Mouse (Mus musculus) embryonic fibroblast, embryonic 13.5 days (primary cell): ENCODE results near the gene Ptger1. TPM values are rescaled to one million over a fixed set of nuclear protein-coding genes. Genes with fewer than 3 reads are reported as not detected.

Experiments
- H3K27ac ChIP-seq: 2 replicates; pipeline ENCODE4 v1.5.1; 2012; ENCODE audit warnings: low read length, control low read depth, inconsistent platforms; ENCODE audit not compliant: insufficient read depth
- H3K4me1 ChIP-seq: 2 replicates; pipeline ENCODE4 v1.6.1; 2011; ENCODE audit warnings: low read length; ENCODE audit not compliant: control insufficient read depth, insufficient read depth
- H3K4me3 ChIP-seq: 2 replicates; pipeline ENCODE4 v1.5.1; 2011; ENCODE audit warnings: mild to moderate bottlenecking, control low read depth, low read length; ENCODE audit not compliant: insufficient read depth
- CTCF ChIP-seq: IDR thresholded peaks from 2 replicates; pipeline ENCODE4 v1.5.1; 2011; ENCODE audit warnings: mild to moderate bottlenecking, control low read depth, low read length, moderate library complexity, borderline replicate concordance; ENCODE audit not compliant: insufficient read depth
- POLR2A ChIP-seq: IDR thresholded peaks from 2 replicates; pipeline ENCODE4 v1.6.1; 2011; ENCODE audit warnings: low read depth, mild to moderate bottlenecking, control low read depth, low read length, moderate library complexity
- polyA plus RNA-seq: library from polyadenylated mRNA; stranded (reverse); fragments of >200 nt; gene quantifications from 2 replicates; pipeline ENCODE4 v1.2.4, GENCODE M21; 2011; ENCODE audit warnings: low read depth; ENCODE audit not compliant: missing spikeins, insufficient read length

Gene Ptger1
- polyA plus RNA-seq, 1 experiment = 2.4 TPM

GRCm38 (mm10) chr8:83632083-83632707 is 34.3 kb upstream of the Ptger1 start:
- H3K27ac ChIP-seq = no peak overlapping the region
- no peak overlapping the region for H3K4me3 ChIP-seq
- H3K4me1 ChIP-seq = no peaks in the 10 kb centered on the region
- TF ChIP-seq POLR2A (no peak), CTCF (no peak)

GRCm38 (mm10) chr8:83638856-83639255 is 27.6 kb upstream of the Ptger1 start:
- TF ChIP-seq CTCF (no peak), POLR2A (no peak)
- H3K4me1 ChIP-seq = no peaks in the 10 kb centered on the region
- H3K4me3 ChIP-seq = no peak overlapping the region
- no peak overlapping the region for H3K27ac ChIP-seq

- H3K27ac ChIP-seq = no peak overlapping the region
- H3K4me1 ChIP-seq = no peaks in the 10 kb centered on the region
- no peak overlapping the region for H3K4me3 ChIP-seq
- TF ChIP-seq CTCF (no peak), POLR2A (no peak)
Observed at GRCm38 (mm10) chr8:83639649-83640048, 26.8 kb upstream of the Ptger1 start.

- H3K27ac ChIP-seq = no peak overlapping the region
- no peak for TF ChIP-seq CTCF
- no peak for TF ChIP-seq POLR2A
- H3K4me1 ChIP-seq = no peaks in the 10 kb centered on the region
- H3K4me3 ChIP-seq = no peak overlapping the region
Observed at GRCm38 (mm10) chr8:83647511-83647910, 19.0 kb upstream of the Ptger1 start.

- H3K27ac ChIP-seq = no peak overlapping the region
- no peaks in the 10 kb centered on the region for H3K4me1 ChIP-seq
- H3K4me3 ChIP-seq = no peak overlapping the region
- TF ChIP-seq POLR2A (no peak), CTCF (no peak)
Observed at GRCm38 (mm10) chr8:83648031-83648430, 18.4 kb upstream of the Ptger1 start.

GRCm38 (mm10) chr8:83649699-83650098 is 16.8 kb upstream of the Ptger1 start:
- TF ChIP-seq POLR2A = no peak
- no peak for TF ChIP-seq CTCF
- Histone ChIP-seq H3K4me1 (no peaks in the 10 kb centered on the region), H3K4me3 (no peak overlapping the region), H3K27ac (no peak overlapping the region)

GRCm38 (mm10) chr8:83652030-83652743 is 14.3 kb upstream of the Ptger1 start, which contains the start of gene Gipc1:
Gene Gipc1, plus strand, starts transcription at chr8:83652677.
- Histone ChIP-seq H3K4me1 (no peaks in the 10 kb centered on the region), H3K4me3 (peak within 1 kb of the TSS; percentile 94), H3K27ac (peak within 1 kb of the TSS; percentile 35)
- TF ChIP-seq POLR2A (peak; percentile 58), CTCF (no peak)

- TF ChIP-seq CTCF = no peak
- TF ChIP-seq POLR2A = peak; percentile 57
- Histone ChIP-seq H3K4me3 (peak overlapping the region; percentile 94), H3K27ac (peak overlapping the region; percentile 33), H3K4me1 (no peaks in the 10 kb centered on the region)
Observed at GRCm38 (mm10) chr8:83652744-83653661, 13.5 kb upstream of the Ptger1 start.

- peak overlapping the region; percentile 94 for H3K4me3 ChIP-seq
- H3K27ac ChIP-seq = peak overlapping the region; percentile 33; the same call in 1 of the 2 replicates
- H3K4me1 ChIP-seq = no peaks in the 10 kb centered on the region
- TF ChIP-seq CTCF = no peak
- no peak for TF ChIP-seq POLR2A
Observed at GRCm38 (mm10) chr8:83653662-83654017, 12.8 kb upstream of the Ptger1 start.
